Mouse (Mus musculus) midbrain, embryonic 16.5 days (tissue): ENCODE measurements at regions not wholly inside any gene's neighbourhood (a gene's known extent, or its start where the extent isn't known, plus 50 kb on each side); places are given as distances from the start of the nearest gene placed in this dataset.
A peak's percentile ranks its signal among the peaks of the same experiment; 100 is the strongest.

ENCODE experiments used
- ATAC-seq: fragments of 200-750 bp; cut with Nextera tagmentation; 2 replicates; pipeline ENCODE4 v1.8.0; 2017; ENCODE audit warnings: moderate TSS enrichment
- H3K27ac ChIP-seq: fragments of 300-500 bp; sonication (generic); 2 replicates; pipeline ENCODE4 v1.5.1; 2014; ENCODE audit warnings: mild to moderate bottlenecking, low read length, mixed read lengths
- H3K27me3 ChIP-seq: fragments of 300-500 bp; sonication (generic); 2 replicates; pipeline ENCODE4 v1.6.1; 2014; ENCODE audit warnings: low read depth, low read length, mixed read lengths; ENCODE audit not compliant: control insufficient read depth, insufficient read depth
- H3K36me3 ChIP-seq: fragments of 300-500 bp; sonication (generic); 2 replicates; pipeline ENCODE4 v1.6.1; 2014; ENCODE audit warnings: mild to moderate bottlenecking, low read length, moderate library complexity, mixed read lengths; ENCODE audit not compliant: control insufficient read depth, insufficient read depth
- H3K4me1 ChIP-seq: fragments of 300-500 bp; sonication (generic); 2 replicates; pipeline ENCODE4 v1.6.1; 2014; ENCODE audit warnings: mild to moderate bottlenecking, low read length, mixed read lengths; ENCODE audit not compliant: control insufficient read depth, insufficient read depth
- H3K4me2 ChIP-seq: fragments of 300-500 bp; sonication (generic); 2 replicates; pipeline ENCODE4 v1.6.1; 2014; ENCODE audit warnings: mild to moderate bottlenecking, low read length, mixed read lengths
- H3K4me3 ChIP-seq: fragments of 300-500 bp; sonication (generic); 2 replicates; pipeline ENCODE4 v1.5.1; 2014; ENCODE audit warnings: low read depth, mild to moderate bottlenecking, low read length, moderate library complexity, mixed read lengths
- H3K9ac ChIP-seq: fragments of 300-500 bp; sonication (generic); 2 replicates; pipeline ENCODE4 v1.6.1; 2014; ENCODE audit warnings: low read depth, low read length, mixed read lengths
- H3K9me3 ChIP-seq: fragments of 300-500 bp; sonication (generic); replicated peaks from 2 replicates; pipeline ENCODE4 v1.6.1; 2014; ENCODE audit warnings: mild to moderate bottlenecking, low read length, mixed read lengths; ENCODE audit not compliant: control insufficient read depth, poor library complexity, severe bottlenecking
- WGBS: fragments of 180-500 bp; shearing (Covaris S2); extraction: QIAGEN DNeasy Blood & Tissue Kit; methylation state at CpG from one replicate; pipeline ENCODE4 v1.1.7; 2014; 5-methylcytosine and 5-hydroxymethylcytosine counted together

GRCm38 (mm10) chr4:33786027-33786426 is 138.4 kb upstream of the Cnr1 start:
- Histone ChIP-seq H3K4me3 (no peak overlapping the region), H3K4me1 (no peaks in the 10 kb centered on the region), H3K4me2 (no peak overlapping the region), H3K27me3 (no peaks in the 10 kb centered on the region), H3K9me3 (no peaks in the 10 kb centered on the region), H3K36me3 (no peaks in the 10 kb centered on the region), H3K9ac (no peak overlapping the region), H3K27ac (no peak overlapping the region)
- no peak for ATAC-seq
- 96% methylated on average over 4 of the region's 4 CpGs for WGBS

- Histone ChIP-seq H3K9me3 (no peaks in the 10 kb centered on the region), H3K9ac (no peak overlapping the region), H3K4me3 (no peak overlapping the region), H3K36me3 (no peaks in the 10 kb centered on the region), H3K27ac (no peak overlapping the region), H3K27me3 (no peaks in the 10 kb centered on the region), H3K4me2 (no peak overlapping the region), H3K4me1 (no peaks in the 10 kb centered on the region)
- WGBS, result 88% methylated on average over 4 of the region's 4 CpGs
- ATAC-seq, result no peak
Measured at GRCm38 (mm10) chr4:33786958-33787357, 137.4 kb upstream of the Cnr1 start.

- no peaks in the 10 kb centered on the region for H3K36me3 ChIP-seq
Measured at GRCm38 (mm10) chr4:33793398-33793797, 131.0 kb upstream of the Cnr1 start.

GRCm38 (mm10) chr4:33795461-33795860 is 128.9 kb upstream of the Cnr1 start:
- Histone ChIP-seq H3K4me2 (no peak overlapping the region), H3K9me3 (no peaks in the 10 kb centered on the region), H3K36me3 (no peaks in the 10 kb centered on the region), H3K4me3 (no peak overlapping the region), H3K27me3 (no peaks in the 10 kb centered on the region), H3K27ac (no peak overlapping the region), H3K4me1 (peaks cover 5% of the 10 kb centered on the region; the same call in 1 of the 2 replicates), H3K9ac (no peak overlapping the region)
- 97% methylated on average over 3 of the region's 3 CpGs for WGBS
- ATAC-seq, result no peak

More at GRCm38 (mm10) chr4:33793398-33793797, 131.0 kb upstream of the Cnr1 start:
- Histone ChIP-seq H3K4me2 (no peak overlapping the region), H3K27ac (no peak overlapping the region), H3K9me3 (no peaks in the 10 kb centered on the region), H3K9ac (no peak overlapping the region), H3K4me1 (peaks cover 2% of the 10 kb centered on the region; the same call in 1 of the 2 replicates), H3K4me3 (no peak overlapping the region), H3K27me3 (no peaks in the 10 kb centered on the region)
- 90% methylated on average over 8 of the region's 8 CpGs for WGBS
- ATAC-seq, result no peak

- peaks cover 5% of the 10 kb centered on the region; the same call in 1 of the 2 replicates for H3K4me1 ChIP-seq
- H3K27me3 ChIP-seq, result no peaks in the 10 kb centered on the region
- 89% methylated on average over 4 of the region's 4 CpGs for WGBS
- no peaks in the 10 kb centered on the region for H3K36me3 ChIP-seq
- H3K4me2 ChIP-seq, result no peak overlapping the region
- ATAC-seq, result no peak
- no peaks in the 10 kb centered on the region for H3K9me3 ChIP-seq
- H3K27ac ChIP-seq, result no peak overlapping the region
- no peak overlapping the region for H3K9ac ChIP-seq
- no peak overlapping the region for H3K4me3 ChIP-seq
Measured at GRCm38 (mm10) chr4:33797964-33798363, 126.4 kb upstream of the Cnr1 start.

- H3K36me3 ChIP-seq, result no peaks in the 10 kb centered on the region
- no peaks in the 10 kb centered on the region for H3K27me3 ChIP-seq
- H3K4me2 ChIP-seq, result no peak overlapping the region
- no peak overlapping the region for H3K9ac ChIP-seq
- H3K27ac ChIP-seq, result no peak overlapping the region
- no peaks in the 10 kb centered on the region for H3K9me3 ChIP-seq
- WGBS, result 61% methylated on average over 6 of the region's 6 CpGs
- peaks cover 5% of the 10 kb centered on the region; the same call in 1 of the 2 replicates for H3K4me1 ChIP-seq
- peak; percentile 56; the same call in 1 of the 2 replicates for ATAC-seq
- H3K4me3 ChIP-seq, result no peak overlapping the region
Measured at GRCm38 (mm10) chr4:33798654-33799053, 125.7 kb upstream of the Cnr1 start.

- Histone ChIP-seq H3K4me3 (no peak overlapping the region), H3K4me2 (peak overlapping the region; percentile 38), H3K36me3 (no peaks in the 10 kb centered on the region), H3K9ac (peak overlapping the region; percentile 22; the same call in 1 of the 2 replicates), H3K27ac (peak overlapping the region; percentile 19), H3K9me3 (no peaks in the 10 kb centered on the region), H3K4me1 (peaks cover 5% of the 10 kb centered on the region; the same call in 1 of the 2 replicates), H3K27me3 (no peaks in the 10 kb centered on the region)
- ATAC-seq, result peak; percentile 75; the same call in 1 of the 2 replicates
- 28% methylated on average over 6 of the region's 6 CpGs for WGBS
Measured at GRCm38 (mm10) chr4:33799110-33799509, 125.3 kb upstream of the Cnr1 start.

- no peak overlapping the region for H3K4me2 ChIP-seq
Measured at GRCm38 (mm10) chr4:33799831-33800230, 124.6 kb upstream of the Cnr1 start.

GRCm38 (mm10) chr4:33812338-33812737 is 112.1 kb upstream of the Cnr1 start:
- no peak overlapping the region for H3K9ac ChIP-seq
- H3K4me3 ChIP-seq, result no peak overlapping the region
- H3K4me2 ChIP-seq, result no peak overlapping the region
- H3K9me3 ChIP-seq, result no peaks in the 10 kb centered on the region
- no peaks in the 10 kb centered on the region for H3K4me1 ChIP-seq
- ATAC-seq, result no peak
- 79% methylated on average over 1 of the region's 1 CpGs for WGBS
- H3K36me3 ChIP-seq, result no peaks in the 10 kb centered on the region
- H3K27ac ChIP-seq, result no peak overlapping the region
- H3K27me3 ChIP-seq, result no peaks in the 10 kb centered on the region

More at GRCm38 (mm10) chr4:33799831-33800230, 124.6 kb upstream of the Cnr1 start:
- H3K27ac ChIP-seq, result no peak overlapping the region; the same call in 1 of the 2 replicates
- ATAC-seq, result no peak
- no peak overlapping the region for H3K9ac ChIP-seq
- H3K27me3 ChIP-seq, result no peaks in the 10 kb centered on the region
- peaks cover 5% of the 10 kb centered on the region; the same call in 1 of the 2 replicates for H3K4me1 ChIP-seq
- no peaks in the 10 kb centered on the region for H3K36me3 ChIP-seq
- H3K9me3 ChIP-seq, result no peaks in the 10 kb centered on the region
- 64% methylated on average over 1 of the region's 1 CpGs for WGBS
- no peak overlapping the region for H3K4me3 ChIP-seq
